Mouse (Mus musculus) heart, embryonic 15.5 days (tissue): ENCODE results near the gene Bcl9. TPM values are rescaled to one million over a fixed set of nuclear protein-coding genes. Genes with fewer than 3 reads are reported as not detected.
A peak's percentile ranks its signal among the peaks of the same experiment; 100 is the strongest.

Source experiments
- ATAC-seq: fragments of 200-750 bp; cut with Nextera tagmentation; replicated peaks from 2 replicates; pipeline ENCODE4 v1.8.0; 2017; ENCODE audit warnings: low read depth, moderate TSS enrichment; ENCODE audit not compliant: insufficient number of reproducible peaks, insufficient read depth, low FRiP score
- H3K27ac ChIP-seq: fragments of 300-500 bp; sonication (generic); 2 replicates; pipeline ENCODE4 v1.5.1; 2015; ENCODE audit warnings: mild to moderate bottlenecking, inconsistent platforms
- H3K27me3 ChIP-seq: fragments of 300-500 bp; sonication (generic); 2 replicates; pipeline ENCODE4 v1.6.1; 2015; ENCODE audit warnings: inconsistent platforms
- H3K36me3 ChIP-seq: fragments of 300-500 bp; sonication (generic); 2 replicates; pipeline ENCODE4 v1.6.1; 2015; ENCODE audit warnings: mild to moderate bottlenecking, inconsistent platforms
- H3K4me1 ChIP-seq: fragments of 300-500 bp; sonication (generic); replicated peaks from 2 replicates; pipeline ENCODE4 v1.6.1; 2015; ENCODE audit warnings: inconsistent platforms
- H3K4me2 ChIP-seq: fragments of 300-500 bp; sonication (generic); 2 replicates; pipeline ENCODE4 v1.6.1; 2015; ENCODE audit warnings: inconsistent platforms, mild to moderate bottlenecking, moderate library complexity
- H3K4me3 ChIP-seq: fragments of 300-500 bp; sonication (generic); 2 replicates; pipeline ENCODE4 v1.5.1; 2015; ENCODE audit warnings: mild to moderate bottlenecking, inconsistent platforms
- H3K9ac ChIP-seq: fragments of 300-500 bp; sonication (generic); 2 replicates; pipeline ENCODE4 v1.6.1; 2015; ENCODE audit warnings: mild to moderate bottlenecking, inconsistent platforms
- H3K9me3 ChIP-seq: fragments of 300-500 bp; sonication (generic); replicated peaks from 2 replicates; pipeline ENCODE4 v1.6.1; 2016; ENCODE audit warnings: inconsistent platforms
- WGBS: fragments of 180-500 bp; shearing (Covaris S2); methylation state at CpG from one replicate; pipeline ENCODE4 v1.1.7; 2015; ENCODE audit warnings: mixed read lengths; 5-methylcytosine and 5-hydroxymethylcytosine counted together
- polyA plus RNA-seq: library from polyadenylated mRNA; unstranded; fragments of >200 nt; fragmentation: Nextera tagmentation; extraction: Ambion mirVana; gene quantifications from 2 replicates; pipeline ENCODE4 v1.2.1, GENCODE M21; 2015

The Bcl9 gene
- polyA plus RNA-seq, 1 experiment from 2014 or later = 33.5 TPM

GRCm38 (mm10) chr3:97253823-97254600 is 43.7 kb downstream of the Bcl9 start:
- Histone ChIP-seq H3K4me3 (no peak overlapping the region), H3K9me3 (no peaks in the 10 kb centered on the region), H3K4me2 (no peak overlapping the region), H3K4me1 (peaks cover 23% of the 10 kb centered on the region), H3K27me3 (no peaks in the 10 kb centered on the region), H3K36me3 (no peaks in the 10 kb centered on the region), H3K9ac (no peak overlapping the region), H3K27ac (no peak overlapping the region)
- WGBS = 51% methylated on average over 9 of the region's 9 CpGs
- ATAC-seq = no peak

GRCm38 (mm10) chr3:97252896-97253295 is 44.8 kb downstream of the Bcl9 start:
- Histone ChIP-seq H3K4me3 (no peak overlapping the region), H3K27me3 (no peaks in the 10 kb centered on the region), H3K4me2 (no peak overlapping the region), H3K9me3 (no peaks in the 10 kb centered on the region), H3K36me3 (no peaks in the 10 kb centered on the region), H3K27ac (no peak overlapping the region), H3K9ac (no peak overlapping the region), H3K4me1 (peaks cover 23% of the 10 kb centered on the region)
- no peak for ATAC-seq
- WGBS = 86% methylated on average over 6 of the region's 6 CpGs

- ATAC-seq = no peak
- no peak overlapping the region for H3K27ac ChIP-seq
- 76% methylated on average over 10 of the region's 10 CpGs for WGBS
- H3K4me2 ChIP-seq = no peak overlapping the region
- peaks cover 3% of the 10 kb centered on the region for H3K4me1 ChIP-seq
- H3K4me3 ChIP-seq = no peak overlapping the region
- no peak overlapping the region for H3K9ac ChIP-seq
- H3K27me3 ChIP-seq = no peaks in the 10 kb centered on the region
- H3K36me3 ChIP-seq = no peaks in the 10 kb centered on the region
- no peaks in the 10 kb centered on the region for H3K9me3 ChIP-seq
These were observed 55.0 kb downstream of the Bcl9 start for GRCm38 (mm10) chr3:97242629-97243167.

- H3K9me3 ChIP-seq = no peaks in the 10 kb centered on the region
- no peak for ATAC-seq
- WGBS = 74% methylated on average over 6 of the region's 6 CpGs
- H3K4me3 ChIP-seq = no peak overlapping the region
- no peak overlapping the region for H3K4me2 ChIP-seq
- H3K27me3 ChIP-seq = no peaks in the 10 kb centered on the region
- H3K4me1 ChIP-seq = peaks cover 9% of the 10 kb centered on the region
- H3K27ac ChIP-seq = no peak overlapping the region
- no peaks in the 10 kb centered on the region for H3K36me3 ChIP-seq
- no peak overlapping the region for H3K9ac ChIP-seq
These were observed 55.9 kb downstream of the Bcl9 start for GRCm38 (mm10) chr3:97241826-97242225.

GRCm38 (mm10) chr3:97239793-97240192 is 57.9 kb downstream of the Bcl9 start:
- 89% methylated on average over 6 of the region's 6 CpGs for WGBS
- no peaks in the 10 kb centered on the region for H3K27me3 ChIP-seq
- no peaks in the 10 kb centered on the region for H3K9me3 ChIP-seq
- ATAC-seq = no peak
- H3K4me3 ChIP-seq = no peak overlapping the region
- no peak overlapping the region for H3K27ac ChIP-seq
- no peak overlapping the region for H3K4me2 ChIP-seq
- H3K4me1 ChIP-seq = peaks cover 24% of the 10 kb centered on the region
- no peaks in the 10 kb centered on the region for H3K36me3 ChIP-seq
- H3K9ac ChIP-seq = no peak overlapping the region

GRCm38 (mm10) chr3:97239316-97239715 is 58.4 kb downstream of the Bcl9 start:
- Histone ChIP-seq H3K9ac (no peak overlapping the region), H3K9me3 (no peaks in the 10 kb centered on the region), H3K27me3 (no peaks in the 10 kb centered on the region), H3K4me3 (no peak overlapping the region), H3K4me1 (peaks cover 28% of the 10 kb centered on the region), H3K36me3 (no peaks in the 10 kb centered on the region), H3K27ac (no peak overlapping the region), H3K4me2 (no peak overlapping the region)
- no peak for ATAC-seq
- WGBS = 84% methylated on average over 5 of the region's 5 CpGs

- Histone ChIP-seq H3K4me2 (no peak overlapping the region), H3K9me3 (no peaks in the 10 kb centered on the region), H3K36me3 (no peaks in the 10 kb centered on the region), H3K27ac (no peak overlapping the region), H3K9ac (no peak overlapping the region), H3K4me3 (no peak overlapping the region), H3K27me3 (no peaks in the 10 kb centered on the region), H3K4me1 (peaks cover 28% of the 10 kb centered on the region)
- 82% methylated on average over 2 of the region's 2 CpGs for WGBS
- no peak for ATAC-seq
These were observed 59.2 kb downstream of the Bcl9 start for GRCm38 (mm10) chr3:97238521-97238920.

GRCm38 (mm10) chr3:97237403-97237802 is 60.3 kb downstream of the Bcl9 start:
- ATAC-seq = no peak
- WGBS = 64% methylated on average over 2 of the region's 2 CpGs
- peak overlapping the region; percentile 75 for H3K27ac ChIP-seq
- no peak overlapping the region for H3K9ac ChIP-seq
- no peak overlapping the region for H3K4me2 ChIP-seq
- no peak overlapping the region for H3K4me3 ChIP-seq
- H3K36me3 ChIP-seq = no peaks in the 10 kb centered on the region
- no peaks in the 10 kb centered on the region for H3K9me3 ChIP-seq
- H3K27me3 ChIP-seq = no peaks in the 10 kb centered on the region
- peaks cover 31% of the 10 kb centered on the region for H3K4me1 ChIP-seq

GRCm38 (mm10) chr3:97234797-97235196 is 62.9 kb downstream of the Bcl9 start:
- Histone ChIP-seq H3K36me3 (no peaks in the 10 kb centered on the region), H3K4me2 (peak overlapping the region; percentile 57), H3K9me3 (no peaks in the 10 kb centered on the region), H3K27me3 (no peaks in the 10 kb centered on the region), H3K4me1 (peaks cover 31% of the 10 kb centered on the region), H3K4me3 (peak overlapping the region; percentile 39), H3K9ac (peak overlapping the region; percentile 49), H3K27ac (peak overlapping the region; percentile 85)
- ATAC-seq = peak; percentile 64; the same call in 1 of the 2 replicates
- WGBS = 42% methylated on average over 14 of the region's 14 CpGs

GRCm38 (mm10) chr3:97232328-97232727 is 65.4 kb downstream of the Bcl9 start:
- H3K27me3 ChIP-seq = no peaks in the 10 kb centered on the region
- ATAC-seq = no peak
- H3K4me2 ChIP-seq = no peak overlapping the region
- no peak overlapping the region for H3K4me3 ChIP-seq
- 71% methylated on average over 3 of the region's 3 CpGs for WGBS
- H3K36me3 ChIP-seq = no peaks in the 10 kb centered on the region
- no peaks in the 10 kb centered on the region for H3K9me3 ChIP-seq
- peaks cover 33% of the 10 kb centered on the region for H3K4me1 ChIP-seq
- H3K27ac ChIP-seq = no peak overlapping the region
- H3K9ac ChIP-seq = no peak overlapping the region

GRCm38 (mm10) chr3:97231857-97232256 is 65.9 kb downstream of the Bcl9 start:
- Histone ChIP-seq H3K9ac (no peak overlapping the region), H3K36me3 (no peaks in the 10 kb centered on the region), H3K9me3 (no peaks in the 10 kb centered on the region), H3K27me3 (no peaks in the 10 kb centered on the region), H3K4me2 (no peak overlapping the region), H3K4me1 (peaks cover 31% of the 10 kb centered on the region), H3K4me3 (no peak overlapping the region), H3K27ac (no peak overlapping the region)
- ATAC-seq = no peak
- 72% methylated on average over 9 of the region's 9 CpGs for WGBS
